In the genomic region with DNA sequence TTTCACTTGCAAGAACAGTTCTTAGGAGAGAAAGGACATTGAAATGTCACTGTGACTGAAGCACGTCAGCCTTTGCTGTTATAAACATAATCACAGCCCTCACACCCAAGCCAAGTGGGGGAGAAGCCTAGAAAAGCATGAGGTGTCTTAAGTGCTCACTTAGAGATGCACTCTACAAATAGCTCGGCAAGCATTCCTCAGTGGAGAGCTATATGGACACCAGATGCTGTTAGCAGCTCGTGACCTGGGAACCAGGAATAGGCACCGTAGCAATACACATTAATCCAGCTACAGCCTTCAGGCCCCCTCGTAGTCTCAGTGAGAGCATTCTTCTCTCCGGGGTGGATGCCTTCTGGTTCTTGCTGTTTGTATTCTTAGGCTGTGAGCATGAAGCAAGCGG, we compare ENCODE assay signal across 26 mouse cellular contexts.
DNase-seq lines count a peak whose midpoint lies in the region; ATAC-seq lines count a peak whose summit lies in the region.
"Had no signal": no experiment of that assay in that cellular context is flagged by ENCODE, and none has a peak within 500 bp of the region (broad histone marks: within the 10 kb centered on the region; RNA-seq: fewer than 3 reads in every experiment).

No protein-coding gene starts in this region.

- no peak for ATAC-seq in embryonic facial prominence, embryonic 11.5 days (replicated peaks; ENCODE audit: insufficient number of reproducible peaks, low FRiP score, low TSS enrichment, low read depth)
- ATAC-seq in embryonic facial prominence, embryonic 14.5 days (ENCODE audit: low read depth) = no peak
- ATAC-seq in heart, embryonic 11.5 days (replicated peaks; ENCODE audit: insufficient number of reproducible peaks, low FRiP score, low TSS enrichment) = peak; percentile 75; the same call in 1 of the 2 replicates
- no peak for ATAC-seq in megakaryocyte progenitor cell, adult 5-6 weeks (replicated peaks; ENCODE audit: poor library complexity)
- ATAC-seq: hindbrain, embryonic 16.5 days; intestine, postnatal 0 days; midbrain, embryonic 16.5 days had no signal

- DNase-seq in embryonic facial prominence, embryonic 11.5 days (ENCODE audit: low spot score) = peak; percentile 14
- DNase-seq in embryonic facial prominence, embryonic 10.5 days (ENCODE audit: low spot score) = no peak
- DNase-seq in embryonic facial prominence, embryonic 14.5 days (ENCODE audit: low spot score) = peak; percentile 70
- peak; percentile 65 to 76 for DNase-seq in heart, postnatal 10 days
- DNase-seq in adrenal gland, postnatal 4 days (ENCODE audit: low spot score in 2 of 2) = no peak
- DNase-seq in lung, postnatal 36 days = no peak
- DNase-seq: adrenal gland, postnatal 14 days; cerebellum, adult 11-12 months; cerebellum, postnatal 14 days; kidney, postnatal 14 days; layer of hippocampus, postnatal 36 days; liver; lung, postnatal 10 days; right cerebral cortex, postnatal 25 days; thymus, adult 18-20 months; thymus, postnatal 4 days had no signal

- H3K4me2 ChIP-seq in embryonic facial prominence, embryonic 11.5 days (ENCODE audit: low read depth, low read length) = no peak overlapping the region
- H3K4me2 ChIP-seq in embryonic facial prominence, embryonic 14.5 days (ENCODE audit: low read depth, low read length) = no peak overlapping the region
- H3K4me2 ChIP-seq in heart, embryonic 11.5 days = no peak overlapping the region
- H3K4me2 ChIP-seq: embryonic facial prominence, embryonic 13.5 days; stomach, embryonic 15.5 days had no signal

- 60% methylated on average over 7 of the region's 7 CpGs for WGBS in embryonic facial prominence, embryonic 11.5 days
- 69% methylated on average over 7 of the region's 7 CpGs for WGBS in embryonic facial prominence, embryonic 10.5 days
- WGBS in embryonic facial prominence, embryonic 14.5 days = 45% methylated on average over 7 of the region's 7 CpGs
- WGBS in heart, embryonic 11.5 days (ENCODE audit: insufficient replicate concordance) = 46% methylated on average over 7 of the region's 7 CpGs

- no peak overlapping the region for H3K27ac ChIP-seq in embryonic facial prominence, embryonic 11.5 days (replicated peaks; ENCODE audit: low read depth, low read length)
- H3K27ac ChIP-seq in embryonic facial prominence, embryonic 10.5 days (replicated peaks) = no peak overlapping the region
- no peak overlapping the region for H3K27ac ChIP-seq in embryonic facial prominence, embryonic 14.5 days (replicated peaks; ENCODE audit: low read depth, low read length)
- peak overlapping the region; percentile 86 for H3K27ac ChIP-seq in heart, embryonic 11.5 days (ENCODE audit: low read depth, low read length)
- H3K27ac ChIP-seq: embryonic facial prominence, embryonic 13.5 days; forebrain, embryonic 10.5 days; layer of hippocampus, adult 2 months; stomach, embryonic 15.5 days had no signal

- H3K27me3 ChIP-seq in embryonic facial prominence, embryonic 11.5 days (ENCODE audit: control insufficient read depth, insufficient read depth, low read length) = no peaks in the 10 kb centered on the region
- H3K27me3 ChIP-seq in embryonic facial prominence, embryonic 10.5 days (replicated peaks; ENCODE audit: low read depth, poor library complexity, severe bottlenecking) = no peaks in the 10 kb centered on the region
- no peaks in the 10 kb centered on the region for H3K27me3 ChIP-seq in embryonic facial prominence, embryonic 14.5 days (replicated peaks; ENCODE audit: control insufficient read depth, insufficient read depth, low read length)
- H3K27me3 ChIP-seq in heart, embryonic 11.5 days (ENCODE audit: control insufficient read depth, insufficient read depth, low read length) = no peaks in the 10 kb centered on the region
- H3K27me3 ChIP-seq: embryonic facial prominence, embryonic 13.5 days; stomach, embryonic 15.5 days had no signal

- H3K36me3 ChIP-seq in embryonic facial prominence, embryonic 11.5 days (replicated peaks; ENCODE audit: control insufficient read depth, insufficient read depth, low read depth, low read length) = no peaks in the 10 kb centered on the region
- H3K36me3 ChIP-seq in embryonic facial prominence, embryonic 10.5 days (replicated peaks) = no peaks in the 10 kb centered on the region
- no peaks in the 10 kb centered on the region for H3K36me3 ChIP-seq in embryonic facial prominence, embryonic 14.5 days (ENCODE audit: control insufficient read depth, insufficient read depth, low read length)
- H3K36me3 ChIP-seq in heart, embryonic 11.5 days (ENCODE audit: control insufficient read depth, insufficient read depth, low read length) = no peaks in the 10 kb centered on the region
- H3K36me3 ChIP-seq: embryonic facial prominence, embryonic 13.5 days; forebrain, embryonic 10.5 days; G1E; stomach, embryonic 15.5 days had no signal

- intact Hi-C loops in heart, postnatal 10 days (cut with DNase I) = no loop called here

- no peaks in the 10 kb centered on the region for H3K9me3 ChIP-seq in embryonic facial prominence, embryonic 11.5 days (replicated peaks; ENCODE audit: control insufficient read depth, low read length)
- no peaks in the 10 kb centered on the region for H3K9me3 ChIP-seq in embryonic facial prominence, embryonic 10.5 days
- no peaks in the 10 kb centered on the region for H3K9me3 ChIP-seq in embryonic facial prominence, embryonic 14.5 days (ENCODE audit: control insufficient read depth, low read length)
- H3K9me3 ChIP-seq in heart, embryonic 11.5 days (replicated peaks; ENCODE audit: control insufficient read depth, low read length) = no peaks in the 10 kb centered on the region
- H3K9me3 ChIP-seq: embryonic facial prominence, embryonic 13.5 days; forebrain, embryonic 10.5 days; G1E; stomach, embryonic 15.5 days had no signal

- no peak overlapping the region for H3K9ac ChIP-seq in embryonic facial prominence, embryonic 11.5 days (replicated peaks; ENCODE audit: low read length)
- no peak overlapping the region for H3K9ac ChIP-seq in embryonic facial prominence, embryonic 14.5 days (ENCODE audit: low read depth, low read length)
- H3K9ac ChIP-seq in heart, embryonic 11.5 days (ENCODE audit: low read depth, low read length) = no peak overlapping the region
- H3K9ac ChIP-seq: embryonic facial prominence, embryonic 13.5 days; stomach, embryonic 15.5 days had no signal

- no peaks in the 10 kb centered on the region for H3K4me1 ChIP-seq in embryonic facial prominence, embryonic 11.5 days (ENCODE audit: control insufficient read depth, insufficient read depth, low read length)
- H3K4me1 ChIP-seq in embryonic facial prominence, embryonic 10.5 days = 0 out of 2 replicates have a peak, but pooled peaks cover 2% of the 10 kb centered on the region
- peaks cover 11% of the 10 kb centered on the region for H3K4me1 ChIP-seq in embryonic facial prominence, embryonic 14.5 days (ENCODE audit: control insufficient read depth, insufficient read depth, low read length)
- H3K4me1 ChIP-seq in heart, embryonic 11.5 days (ENCODE audit: control insufficient read depth, insufficient read depth, low read length) = peaks cover 19% of the 10 kb centered on the region
- H3K4me1 ChIP-seq: stomach, embryonic 15.5 days had no signal

- no peak overlapping the region for H3K4me3 ChIP-seq in embryonic facial prominence, embryonic 11.5 days (ENCODE audit: low read depth, low read length)
- H3K4me3 ChIP-seq in embryonic facial prominence, embryonic 10.5 days = no peak overlapping the region
- no peak overlapping the region for H3K4me3 ChIP-seq in embryonic facial prominence, embryonic 14.5 days (ENCODE audit: low read depth, low read length)
- no peak overlapping the region for H3K4me3 ChIP-seq in heart, embryonic 11.5 days (ENCODE audit: low read depth, low read length)
- H3K4me3 ChIP-seq: embryonic facial prominence, embryonic 13.5 days; forebrain, embryonic 10.5 days; layer of hippocampus, adult 2 months; stomach, embryonic 15.5 days had no signal

Comparison
In these comparisons a context has a peak if more than half of its experiments do, and no peak if none do; other contexts are left out.
1. DNase-seq: peak in embryonic facial prominence, embryonic 11.5 days (single experiment), embryonic facial prominence, embryonic 14.5 days (single experiment) and heart, postnatal 10 days (2 of 2); none in embryonic facial prominence, embryonic 10.5 days (single experiment), adrenal gland, postnatal 4 days (0 of 2) and lung, postnatal 36 days (single experiment).